In the genomic region with DNA sequence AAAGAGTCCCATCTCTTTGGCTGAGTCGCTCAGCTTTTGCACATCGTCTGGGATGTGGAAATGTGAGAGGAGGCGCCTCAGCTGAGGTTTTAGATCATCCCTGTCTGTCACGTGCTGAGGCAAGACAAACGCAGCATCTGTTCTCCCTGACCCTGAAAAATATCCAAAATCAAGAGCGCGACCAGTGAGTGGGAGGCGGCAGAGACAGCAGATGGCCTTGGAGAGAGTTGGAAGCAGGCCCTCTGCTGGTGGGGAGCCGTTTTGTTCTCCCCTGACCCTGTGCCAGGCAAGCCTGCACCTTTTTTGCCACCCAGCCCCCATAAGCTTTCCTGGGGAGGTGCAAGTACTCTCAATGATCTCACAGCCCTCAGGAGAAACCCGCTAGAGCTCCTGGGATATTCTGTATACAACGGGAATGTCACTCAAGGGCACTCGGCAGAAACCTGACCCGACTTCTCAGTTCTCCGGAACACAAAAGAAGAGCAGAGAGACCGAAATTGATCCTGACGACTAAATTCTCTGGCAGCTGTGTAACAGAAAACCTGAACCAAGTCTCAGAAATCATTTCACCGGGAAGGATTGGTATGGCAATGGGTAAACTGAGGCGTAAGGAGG, we compare ENCODE assay signal across 8 mouse cellular contexts. TPM values are rescaled to one million over a fixed set of nuclear protein-coding genes. Genes with fewer than 3 reads are reported as not detected.
A peak's percentile ranks its signal among the peaks of the same experiment; 100 is the strongest.
DNase-seq lines count a peak whose midpoint lies in the region; ATAC-seq and TF ChIP-seq lines count a peak whose summit lies in the region.

No protein-coding gene starts in this region.

- H3K4me1 ChIP-seq in forebrain, embryonic 11.5 days (replicated peaks; ENCODE audit: control insufficient read depth, insufficient read depth, low read length): 0 out of 2 replicates have a peak, but pooled peaks cover 2% of the 10 kb centered on the region
- peaks cover 18% of the 10 kb centered on the region for H3K4me1 ChIP-seq in heart, embryonic 15.5 days (replicated peaks)
- peaks cover 5% of the 10 kb centered on the region for H3K4me1 ChIP-seq in liver, embryonic 12.5 days
- H3K4me1 ChIP-seq in neural tube, embryonic 11.5 days (ENCODE audit: control insufficient read depth, insufficient read depth, low read length): no peaks in the 10 kb centered on the region
- peaks cover 10% of the 10 kb centered on the region for H3K4me1 ChIP-seq in stomach, embryonic 15.5 days

- no peak overlapping the region for H3K4me3 ChIP-seq in forebrain, embryonic 11.5 days (ENCODE audit: low read depth, low read length)
- peak overlapping the region; percentile 25 for H3K4me3 ChIP-seq in heart, embryonic 15.5 days
- 0 out of 2 replicates have a peak overlapping the region, but pooled peaks have one; percentile 7 for H3K4me3 ChIP-seq in liver, embryonic 12.5 days
- no peak overlapping the region for H3K4me3 ChIP-seq in neural tube, embryonic 11.5 days (ENCODE audit: low read depth, low read length)
- H3K4me3 ChIP-seq in stomach, embryonic 15.5 days (replicated peaks): 0 out of 2 replicates have a peak overlapping the region, but pooled peaks have one; percentile 8

- H3K9ac ChIP-seq in forebrain, embryonic 11.5 days (ENCODE audit: low read length): no peak overlapping the region; the same call in 1 of the 2 replicates
- no peak overlapping the region for H3K9ac ChIP-seq in heart, embryonic 15.5 days
- no peak overlapping the region for H3K9ac ChIP-seq in liver, embryonic 12.5 days
- H3K9ac ChIP-seq in neural tube, embryonic 11.5 days (ENCODE audit: low read length): no peak overlapping the region
- no peak overlapping the region for H3K9ac ChIP-seq in stomach, embryonic 15.5 days

- WGBS in forebrain, embryonic 11.5 days: 24% methylated on average over 18 of the region's 18 CpGs
- 29% methylated on average over 18 of the region's 18 CpGs for WGBS in heart, embryonic 15.5 days
- 33% methylated on average over 18 of the region's 18 CpGs for WGBS in liver, embryonic 12.5 days (ENCODE audit: insufficient replicate concordance)
- 29% methylated on average over 18 of the region's 18 CpGs for WGBS in neural tube, embryonic 11.5 days
- 23% methylated on average over 18 of the region's 18 CpGs for WGBS in stomach, embryonic 15.5 days

- peak; percentile 74 for ATAC-seq in forebrain, embryonic 11.5 days (replicated peaks; ENCODE audit: low FRiP score)
- ATAC-seq in heart, embryonic 15.5 days (replicated peaks; ENCODE audit: insufficient number of reproducible peaks, insufficient read depth, low FRiP score, low read depth): peak; percentile 47; the same call in 1 of the 2 replicates
- ATAC-seq in liver, embryonic 12.5 days: no peak
- peak; percentile 53; the same call in 1 of the 2 replicates for ATAC-seq in neural tube, embryonic 11.5 days (ENCODE audit: insufficient read depth, low FRiP score, low TSS enrichment)
- ATAC-seq in stomach, embryonic 15.5 days (ENCODE audit: insufficient read depth, low FRiP score, low read depth): no peak

- H3K36me3 ChIP-seq in forebrain, embryonic 11.5 days (ENCODE audit: control insufficient read depth, insufficient read depth, low read length): no peaks in the 10 kb centered on the region
- H3K36me3 ChIP-seq in heart, embryonic 15.5 days: no peaks in the 10 kb centered on the region
- no peaks in the 10 kb centered on the region for H3K36me3 ChIP-seq in liver, embryonic 12.5 days
- no peaks in the 10 kb centered on the region for H3K36me3 ChIP-seq in neural tube, embryonic 11.5 days (ENCODE audit: control insufficient read depth, insufficient read depth, low read length)
- H3K36me3 ChIP-seq in stomach, embryonic 15.5 days: no peaks in the 10 kb centered on the region

- peak; percentile 75 for TF ChIP-seq CTCF in brain, embryonic 14.5 days (IDR thresholded peaks at IDR 0.05; ENCODE audit: borderline replicate concordance, extremely low read depth, insufficient read depth, insufficient read length)

- H3K27ac ChIP-seq in forebrain, embryonic 11.5 days (ENCODE audit: low read depth, low read length): no peak overlapping the region; the same call in 1 of the 2 replicates
- H3K27ac ChIP-seq in heart, embryonic 15.5 days: 0 out of 2 replicates have a peak overlapping the region, but pooled peaks have one; percentile 25
- no peak overlapping the region for H3K27ac ChIP-seq in liver, embryonic 12.5 days
- no peak overlapping the region for H3K27ac ChIP-seq in neural tube, embryonic 11.5 days (ENCODE audit: low read depth, low read length)
- no peak overlapping the region for H3K27ac ChIP-seq in stomach, embryonic 15.5 days

- H3K27me3 ChIP-seq in forebrain, embryonic 11.5 days (ENCODE audit: control insufficient read depth, insufficient read depth, low read length): no peaks in the 10 kb centered on the region; the same call in none of the 2 replicates
- H3K27me3 ChIP-seq in heart, embryonic 15.5 days: no peaks in the 10 kb centered on the region
- peaks cover 9% of the 10 kb centered on the region; the same call in 1 of the 2 replicates for H3K27me3 ChIP-seq in liver, embryonic 12.5 days (replicated peaks)
- no peaks in the 10 kb centered on the region for H3K27me3 ChIP-seq in neural tube, embryonic 11.5 days (ENCODE audit: control insufficient read depth, insufficient read depth, low read length)
- H3K27me3 ChIP-seq in stomach, embryonic 15.5 days (replicated peaks): no peaks in the 10 kb centered on the region; the same call in 1 of the 2 replicates

- peak overlapping the region; percentile 32; the same call in 1 of the 2 replicates for H3K4me2 ChIP-seq in forebrain, embryonic 11.5 days (ENCODE audit: low read depth, low read length, severe bottlenecking)
- H3K4me2 ChIP-seq in heart, embryonic 15.5 days: peak overlapping the region; percentile 59
- H3K4me2 ChIP-seq in liver, embryonic 12.5 days: peak overlapping the region; percentile 39; the same call in 1 of the 2 replicates
- H3K4me2 ChIP-seq in neural tube, embryonic 11.5 days (ENCODE audit: low read depth): no peak overlapping the region
- H3K4me2 ChIP-seq in stomach, embryonic 15.5 days: peak overlapping the region; percentile 46

- peak; percentile 54 for DNase-seq in CD4-positive helper T cell, adult 2 months (ENCODE audit: low read depth, low spot score)
- peak; percentile 93 for DNase-seq in brain, embryonic 14.5 days (ENCODE audit: low read depth)
- peak; percentile 84 for DNase-seq in forebrain, embryonic 11.5 days (ENCODE audit: low spot score)
- DNase-seq in kidney, postnatal 14 days: peak; percentile 80
- peak; percentile 74 for DNase-seq in neural tube, embryonic 11.5 days (ENCODE audit: low spot score)

- no peak for TF ChIP-seq POLR2A in brain, embryonic 14.5 days (IDR thresholded peaks at IDR 0.05; ENCODE audit: borderline replicate concordance, extremely low read depth, insufficient read depth, insufficient read length, poor library complexity, severe bottlenecking)

- H3K9me3 ChIP-seq in forebrain, embryonic 11.5 days (ENCODE audit: control insufficient read depth, low read length): no peaks in the 10 kb centered on the region
- no peaks in the 10 kb centered on the region for H3K9me3 ChIP-seq in heart, embryonic 15.5 days (replicated peaks)
- H3K9me3 ChIP-seq in liver, embryonic 12.5 days (replicated peaks): no peaks in the 10 kb centered on the region
- no peaks in the 10 kb centered on the region for H3K9me3 ChIP-seq in neural tube, embryonic 11.5 days (ENCODE audit: control insufficient read depth, low read length)
- H3K9me3 ChIP-seq in stomach, embryonic 15.5 days: no peaks in the 10 kb centered on the region

RNA-seq across cellular contexts. Expression of a gene that starts 37.6 kb away (rescaled TPM):
- polyA plus RNA-seq in brain, embryonic 14.5 days (2012; rRNA removed): 1.1 and 2.5 TPM in 2 replicates
- 0.15 and 0.80 TPM in 2 replicates for polyA plus RNA-seq in forebrain, embryonic 11.5 days (2014; fragmentation: Nextera tagmentation; extraction: Ambion mirVana)
- polyA plus RNA-seq in heart, embryonic 15.5 days (2015; fragmentation: Nextera tagmentation; extraction: Ambion mirVana): 0.26 and 0.68 TPM in 2 replicates
- polyA plus RNA-seq in liver, embryonic 12.5 days (2016; fragmentation: Nextera tagmentation; extraction: Ambion mirVana): 0.08 TPM in 2 replicates
- 0.28 and 0.58 TPM in 2 replicates for polyA plus RNA-seq in neural tube, embryonic 11.5 days (2014; fragmentation: Nextera tagmentation; extraction: Ambion mirVana)
- 0.96 and 1.0 TPM in 2 replicates for polyA plus RNA-seq in stomach, embryonic 15.5 days (2015; fragmentation: Nextera tagmentation; extraction: Ambion mirVana)

Comparison
In these comparisons a context has a peak if more than half of its experiments do, and no peak if none do; other contexts are left out.
1. ATAC-seq: peak in forebrain, embryonic 11.5 days (single experiment), heart, embryonic 15.5 days (single experiment) and neural tube, embryonic 11.5 days (single experiment); none in liver, embryonic 12.5 days (single experiment) and stomach, embryonic 15.5 days (single experiment).
2. H3K4me3 ChIP-seq: peak in heart, embryonic 15.5 days (single experiment), liver, embryonic 12.5 days (single experiment) and stomach, embryonic 15.5 days (single experiment); none in forebrain, embryonic 11.5 days (single experiment) and neural tube, embryonic 11.5 days (single experiment).
3. Peak in every context shown above with its lines, with median percentiles within 50 percentile points of each other: DNase-seq.